Mouse (Mus musculus) cerebellum, adult (tissue): ENCODE results near the gene Kbtbd12.

Experiments used
- ATAC-seq: cut with Nextera tagmentation; 2 replicates; pipeline ENCODE4 v1.9.2; 2017; ENCODE audit warnings: mild to moderate bottlenecking, moderate library complexity, mixed read lengths; ENCODE audit not compliant: insufficient number of reproducible peaks, low FRiP score, low TSS enrichment

Gene Kbtbd12

GRCm38 (mm10) chr6:88557548-88557947 is 80.2 kb downstream of the Kbtbd12 start:
- ATAC-seq = no peak

- ATAC-seq = no peak
Measured at GRCm38 (mm10) chr6:88549916-88550315, 87.8 kb downstream of the Kbtbd12 start.

DNA sequence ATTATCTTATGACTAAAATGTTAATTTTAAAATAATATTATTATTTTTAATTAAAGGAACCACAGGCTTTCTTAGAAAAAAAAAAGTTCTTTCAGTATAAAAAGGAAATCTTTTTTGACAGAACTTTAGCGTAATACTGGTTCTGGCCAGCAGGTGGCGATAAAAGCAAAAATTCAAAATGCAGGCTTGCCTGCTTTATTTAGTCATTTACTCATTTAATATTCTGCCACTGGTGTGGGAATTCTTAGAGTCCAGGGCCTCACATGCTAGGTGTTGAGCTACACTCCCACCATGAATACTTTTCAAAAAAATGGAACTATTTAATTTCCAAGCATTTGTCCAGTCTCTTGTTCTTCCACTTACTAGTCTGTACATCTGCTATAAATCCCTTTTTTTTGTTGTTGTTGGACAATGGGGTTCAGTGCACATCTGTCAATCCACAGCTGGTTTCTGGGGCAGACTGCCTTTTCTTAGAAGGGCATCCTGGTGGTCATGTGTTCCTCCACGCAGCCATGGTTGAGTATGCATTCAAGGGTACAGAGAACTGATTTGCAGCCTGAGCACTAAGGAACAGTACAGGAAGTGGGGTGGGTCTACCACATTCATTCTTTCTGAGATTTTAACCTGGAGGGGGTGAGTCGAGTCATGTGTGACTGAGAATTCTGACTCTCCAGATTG is 88.5 kb downstream of the Kbtbd12 start:
- ATAC-seq = no peak

DNA sequence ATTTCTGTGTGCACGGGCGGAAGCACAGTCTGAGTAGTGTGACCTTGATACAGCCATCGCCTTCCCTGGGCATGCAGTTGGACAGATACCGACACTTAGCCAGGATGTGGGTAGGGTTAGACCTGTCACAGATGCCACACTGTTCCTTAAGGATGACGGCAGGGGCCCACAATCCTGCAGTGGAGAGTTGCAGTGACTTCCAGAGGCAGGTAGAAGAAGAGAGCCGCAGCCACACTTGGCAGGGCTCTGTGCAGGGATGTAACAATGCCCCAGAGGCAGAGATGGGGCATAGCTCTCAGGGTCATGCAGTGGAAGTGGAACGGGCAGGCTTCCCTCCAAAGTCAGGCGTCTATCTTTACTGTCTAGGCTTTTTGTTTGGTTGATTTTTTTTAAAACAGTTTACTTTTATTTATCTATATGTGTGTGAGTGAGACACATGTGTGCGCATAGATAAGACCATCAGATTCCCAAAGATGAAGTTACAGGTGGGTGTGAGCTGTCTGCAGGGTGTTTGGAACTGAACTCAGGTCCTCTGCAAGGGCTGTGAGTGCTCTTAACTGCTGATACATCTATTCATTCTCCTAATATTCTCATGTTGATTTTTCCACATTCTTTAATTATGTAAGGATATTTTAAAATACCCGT is 89.2 kb downstream of the Kbtbd12 start:
- ATAC-seq = no peak

GRCm38 (mm10) chr6:88545397-88545790 is 92.4 kb downstream of the Kbtbd12 start:
- ATAC-seq = no peak

- ATAC-seq = no peak
Measured at GRCm38 (mm10) chr6:88544644-88545396, 92.9 kb downstream of the Kbtbd12 start.

GRCm38 (mm10) chr6:88544241-88544640 is 93.5 kb downstream of the Kbtbd12 start:
- ATAC-seq = no peak

DNA sequence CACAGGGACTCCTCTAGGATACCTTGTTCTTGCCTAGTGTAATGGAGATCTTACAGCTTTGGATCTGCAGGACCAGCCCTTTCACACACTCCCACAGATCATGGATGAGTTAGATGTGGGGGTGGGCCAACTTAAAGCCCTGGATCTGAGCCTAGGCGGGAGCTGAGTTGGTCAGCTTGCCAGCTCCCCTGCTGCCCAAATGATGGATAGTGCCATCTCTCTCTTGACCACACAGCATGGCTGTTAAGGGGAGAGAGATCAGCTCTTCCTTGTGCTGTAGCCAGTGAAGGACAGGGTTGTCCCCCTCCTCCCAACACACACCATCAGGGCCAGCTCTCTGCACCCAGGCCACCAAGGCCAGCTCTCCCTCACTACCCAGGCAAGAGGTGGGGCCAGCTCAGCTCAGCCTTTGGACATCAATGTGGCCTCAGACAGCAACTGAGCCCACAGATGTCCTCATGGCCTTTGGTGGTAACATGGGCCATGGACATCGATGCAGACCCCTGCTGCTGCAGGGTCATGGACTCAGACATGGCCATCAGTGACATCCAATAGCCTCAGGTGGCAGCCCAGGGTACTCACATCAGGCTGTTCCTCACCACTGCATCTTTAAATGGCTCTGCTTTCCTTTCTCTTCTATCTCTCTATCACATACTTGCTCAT is 97.5 kb downstream of the Kbtbd12 start:
- no peak for ATAC-seq

DNA sequence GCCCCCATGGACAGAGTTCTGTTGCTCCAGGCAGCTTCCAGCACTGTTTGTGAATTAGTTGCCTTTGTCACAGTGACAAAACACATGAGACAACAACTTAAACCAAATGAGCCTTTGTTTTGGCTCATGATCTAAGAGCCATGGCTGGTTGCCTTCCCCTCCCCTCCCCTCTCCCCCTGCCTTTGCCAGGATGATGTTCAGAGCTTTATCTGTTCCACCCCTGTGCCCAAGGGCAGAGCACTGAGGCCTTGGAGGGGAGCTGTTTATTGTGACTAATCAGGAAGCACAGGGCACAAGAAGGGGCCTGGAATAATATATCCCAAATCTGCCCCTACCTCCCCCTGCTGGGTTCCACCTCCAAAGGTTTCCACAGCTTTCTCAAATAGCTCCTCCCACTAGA is 107.4 kb downstream of the Kbtbd12 start:
- ATAC-seq = no peak

DNA sequence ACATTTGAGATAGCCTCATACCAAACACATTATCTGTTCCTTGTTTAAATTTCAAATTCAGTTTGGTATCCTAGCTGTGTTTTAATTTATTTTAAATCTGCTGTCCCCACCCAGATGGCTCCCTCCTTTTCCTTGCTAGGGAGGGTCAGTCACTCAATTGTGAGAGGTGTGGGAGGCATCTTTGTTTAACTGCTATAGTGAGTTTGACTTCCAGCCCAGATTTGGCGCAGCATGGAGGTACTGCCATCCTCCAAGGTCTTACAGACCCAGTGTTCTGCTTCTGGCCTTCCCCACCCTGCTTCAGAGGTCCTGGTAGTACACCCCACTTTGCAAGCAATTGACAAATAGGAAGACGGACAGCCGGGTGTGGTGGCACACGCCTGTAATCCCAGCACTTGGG is 113.7 kb downstream of the Kbtbd12 start:
- ATAC-seq = no peak

DNA sequence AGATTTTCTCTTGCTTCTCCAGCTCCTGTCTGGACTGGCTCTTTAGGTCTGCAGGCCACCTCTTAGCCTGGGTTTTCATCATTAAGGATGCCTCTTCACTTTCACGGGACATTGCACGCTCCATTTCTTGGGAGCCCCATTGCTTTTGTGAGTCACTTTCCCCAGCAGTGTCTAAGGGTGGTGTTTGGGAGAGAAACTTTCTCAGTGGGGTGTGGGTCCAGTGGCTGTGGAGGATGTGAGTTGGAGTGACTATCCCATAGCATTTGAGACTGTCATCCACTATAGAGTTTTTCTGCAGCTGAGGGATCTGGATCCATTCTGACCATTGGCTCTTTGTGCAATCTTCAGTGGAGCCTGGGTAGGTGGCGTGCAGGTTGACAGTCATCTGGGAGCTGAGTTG is 114.3 kb downstream of the Kbtbd12 start:
- no peak for ATAC-seq

- ATAC-seq = no peak
Measured at GRCm38 (mm10) chr6:88523043-88523442, 114.7 kb downstream of the Kbtbd12 start.

- no peak for ATAC-seq
Measured at GRCm38 (mm10) chr6:88522606-88523005, 115.1 kb downstream of the Kbtbd12 start.

DNA sequence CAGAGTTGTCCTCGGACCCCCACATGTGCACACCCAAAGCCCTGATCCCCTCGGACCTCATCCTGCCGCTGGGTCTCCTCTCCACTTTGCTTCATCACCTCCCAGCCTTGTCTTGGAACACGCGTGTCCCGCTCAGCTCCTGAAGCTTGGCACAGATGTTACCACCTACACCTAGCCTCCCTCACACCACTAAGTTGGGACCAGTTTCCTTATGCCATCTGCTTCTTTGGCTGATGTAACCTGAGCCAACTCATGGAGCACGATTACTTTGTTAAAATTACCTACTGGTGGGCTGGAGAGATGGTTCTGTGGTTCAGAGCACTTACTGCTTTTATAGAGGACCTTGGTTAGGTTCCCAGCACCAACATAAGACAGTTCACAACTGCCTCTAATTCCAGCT is 115.9 kb downstream of the Kbtbd12 start:
- no peak for ATAC-seq

- peak; percentile 97 for ATAC-seq
Measured at GRCm38 (mm10) chr6:88518404-88519263, 119.1 kb downstream of the Kbtbd12 start, which contains the start of gene Sec61a1. Sec61a1 (minus strand) TSS chr6:88518905.

DNA sequence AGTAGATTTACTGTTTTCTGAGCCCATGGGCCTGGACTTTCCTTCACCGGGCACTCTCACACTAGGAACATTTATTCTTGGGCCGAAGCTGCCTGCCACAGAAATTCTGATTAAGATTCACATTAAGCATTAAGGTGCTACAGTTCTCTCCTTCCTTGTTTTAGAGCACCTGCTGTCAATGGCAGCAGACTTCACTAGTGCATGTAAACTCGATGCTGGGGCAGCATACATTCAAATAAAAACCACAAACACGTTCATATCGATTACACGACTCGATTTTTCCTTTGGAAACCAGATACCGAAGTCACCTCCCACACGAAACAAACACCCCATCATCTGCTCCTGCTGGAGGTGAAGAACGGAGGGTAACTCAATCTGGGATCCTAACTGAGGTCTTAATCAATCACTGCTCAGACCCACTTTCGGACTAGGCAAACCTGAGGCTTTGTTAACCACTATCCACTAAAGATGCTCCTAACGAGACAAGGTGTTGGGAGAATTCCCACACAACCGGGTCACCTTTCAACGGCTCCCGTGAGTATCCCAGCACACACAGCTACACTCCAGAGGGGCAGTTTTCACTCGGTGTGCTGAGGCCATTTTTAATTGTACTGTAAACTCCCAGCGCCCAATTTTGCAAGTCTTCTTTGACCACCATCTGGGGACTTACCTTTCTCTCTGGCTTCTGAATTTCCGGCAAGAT is 119.9 kb downstream of the Kbtbd12 start:
- no peak for ATAC-seq

- ATAC-seq = no peak
Measured at GRCm38 (mm10) chr6:88516667-88517066, 121.1 kb downstream of the Kbtbd12 start.

GRCm38 (mm10) chr6:88515971-88516370 is 121.8 kb downstream of the Kbtbd12 start:
- no peak for ATAC-seq

GRCm38 (mm10) chr6:88514546-88514945 is 123.2 kb downstream of the Kbtbd12 start:
- ATAC-seq = no peak
